Mouse (Mus musculus) heart, adult 2 months (tissue): ENCODE measurements at regions not wholly inside any gene's neighbourhood (a gene's known extent, or its start where the extent isn't known, plus 50 kb on each side); places are given as distances from the start of the nearest gene placed in this dataset.

Experiments used
- CTCF ChIP-seq: fragments of 200-600 bp; IDR thresholded peaks from 2 replicates; pipeline ENCODE4 v1.8.1; 2022; ENCODE audit warnings: antibody characterized with exemption, mild to moderate bottlenecking, moderate library complexity
- EP300 ChIP-seq: fragments of 200-500 bp; IDR thresholded peaks from 2 replicates; pipeline ENCODE4 v1.6.1; 2011; ENCODE audit warnings: low read depth, low read length, control low read depth; ENCODE audit not compliant: insufficient read depth
- POLR2A ChIP-seq: fragments of 200-500 bp; IDR thresholded peaks from 2 replicates; pipeline ENCODE4 v1.6.1; 2011; ENCODE audit warnings: mild to moderate bottlenecking, low read depth, low read length, control low read depth; ENCODE audit not compliant: insufficient read depth

DNA sequence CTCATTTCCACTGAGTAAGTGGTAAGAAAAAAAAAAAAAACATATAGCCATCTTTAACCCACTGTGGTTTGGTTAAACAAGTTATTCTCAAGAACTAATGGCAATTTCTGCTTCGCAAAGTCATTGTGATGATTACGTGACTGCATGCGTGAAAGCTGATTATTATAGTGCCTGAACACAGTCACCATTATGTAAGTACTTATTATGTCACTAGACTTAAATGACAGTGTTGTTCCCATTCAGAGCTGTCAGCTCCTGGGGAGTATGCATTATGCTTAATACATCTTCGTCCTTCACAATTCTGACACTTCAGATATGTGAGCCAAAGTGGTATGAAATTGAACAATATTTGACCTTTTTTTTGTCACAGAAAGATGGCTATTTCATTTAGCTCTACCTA is 71.3 kb upstream of the Kcnd3 start:
- TF ChIP-seq CTCF = no peak
- TF ChIP-seq POLR2A = no peak
- TF ChIP-seq EP300 = no peak
